Mouse (Mus musculus) stomach, embryonic 14.5 days (tissue): ENCODE results near the gene Wfdc8. TPM values are rescaled to one million over a fixed set of nuclear protein-coding genes. Genes with fewer than 3 reads are reported as not detected.
"Not testable (repeated sequence)": the region's sequence is repeated elsewhere in the genome, so short reads cannot be mapped to it uniquely, and the experiment has no call there.

Experiments used
- ATAC-seq: fragments of 200-750 bp; cut with Nextera tagmentation; 2 replicates; pipeline ENCODE4 v1.8.0; 2017; ENCODE audit warnings: low read depth, moderate TSS enrichment; ENCODE audit not compliant: insufficient number of reproducible peaks, insufficient read depth, low FRiP score
- H3K27ac ChIP-seq: fragments of 300-500 bp; sonication (generic); 2 replicates; pipeline ENCODE4 v1.5.1; 2014; ENCODE audit warnings: mild to moderate bottlenecking, low read length, moderate library complexity, mixed read lengths
- H3K27me3 ChIP-seq: fragments of 300-500 bp; sonication (generic); 2 replicates; pipeline ENCODE4 v1.6.1; 2014; ENCODE audit warnings: low read length, control low read depth, mixed read lengths; ENCODE audit not compliant: control insufficient read depth, insufficient read depth
- H3K36me3 ChIP-seq: fragments of 300-500 bp; sonication (generic); 2 replicates; pipeline ENCODE4 v1.6.1; 2014; ENCODE audit warnings: mild to moderate bottlenecking, control low read depth, low read length, moderate library complexity, mixed read lengths; ENCODE audit not compliant: control insufficient read depth, insufficient read depth
- H3K4me1 ChIP-seq: fragments of 300-500 bp; sonication (generic); 2 replicates; pipeline ENCODE4 v1.6.1; 2014; ENCODE audit warnings: low read length, control low read depth, mixed read lengths; ENCODE audit not compliant: control insufficient read depth, insufficient read depth
- H3K4me2 ChIP-seq: fragments of 300-500 bp; sonication (generic); replicated peaks from 2 replicates; pipeline ENCODE4 v1.6.1; 2014; ENCODE audit warnings: low read depth, low read length, control low read depth
- H3K4me3 ChIP-seq: fragments of 300-500 bp; sonication (generic); 2 replicates; pipeline ENCODE4 v1.5.1; 2014; ENCODE audit warnings: low read depth, low read length, control low read depth
- H3K9ac ChIP-seq: fragments of 300-500 bp; sonication (generic); replicated peaks from 2 replicates; pipeline ENCODE4 v1.6.1; 2014; ENCODE audit warnings: low read depth, mild to moderate bottlenecking, control low read depth, low read length, moderate library complexity, mixed read lengths
- H3K9me3 ChIP-seq: fragments of 300-500 bp; sonication (generic); 2 replicates; pipeline ENCODE4 v1.6.1; 2016; ENCODE audit warnings: low read depth, low read length, control low read depth; ENCODE audit not compliant: control insufficient read depth
- WGBS: fragments of 180-500 bp; shearing (Covaris S2); extraction: QIAGEN DNeasy Blood & Tissue Kit; methylation state at CpG from one replicate; pipeline ENCODE4 v1.1.7; 2014; 5-methylcytosine and 5-hydroxymethylcytosine counted together
- polyA plus RNA-seq: library from polyadenylated mRNA; unstranded; fragments of >200 nt; fragmentation: Nextera tagmentation; extraction: Ambion mirVana; gene quantifications from 2 replicates; pipeline ENCODE4 v1.2.1, GENCODE M21; 2014

Gene Wfdc8
- polyA plus RNA-seq, 1 experiment from 2014 or later = not detected

DNA sequence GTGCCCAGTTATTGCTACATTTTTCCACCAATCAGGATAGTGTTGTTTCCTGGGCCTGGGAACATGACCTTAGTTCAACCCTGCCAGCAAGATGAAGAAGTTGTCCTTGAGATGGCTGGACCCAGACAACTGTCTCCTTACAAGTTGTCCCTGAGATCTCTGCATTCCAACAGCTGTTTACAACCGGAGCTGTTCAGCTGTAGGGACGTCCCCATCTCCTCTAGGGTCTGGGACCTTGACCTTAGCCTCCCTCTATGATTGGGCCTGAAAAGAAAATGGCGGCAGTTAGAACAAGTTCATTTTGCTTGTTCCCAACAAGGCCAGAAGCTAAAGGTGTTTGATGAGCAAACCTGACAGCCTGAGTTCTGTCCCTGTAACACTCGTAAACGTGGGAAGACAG lies 5.6 kb upstream of the Wfdc8 start:
- H3K9ac ChIP-seq = no peak overlapping the region
- no peaks in the 10 kb centered on the region for H3K27me3 ChIP-seq
- WGBS = 75% methylated on average over 5 of the region's 5 CpGs
- H3K4me2 ChIP-seq = no peak overlapping the region
- H3K4me1 ChIP-seq = no peaks in the 10 kb centered on the region
- H3K4me3 ChIP-seq = no peak overlapping the region
- no peak overlapping the region for H3K27ac ChIP-seq
- no peaks in the 10 kb centered on the region for H3K9me3 ChIP-seq
- no peak for ATAC-seq
- no peaks in the 10 kb centered on the region for H3K36me3 ChIP-seq

DNA sequence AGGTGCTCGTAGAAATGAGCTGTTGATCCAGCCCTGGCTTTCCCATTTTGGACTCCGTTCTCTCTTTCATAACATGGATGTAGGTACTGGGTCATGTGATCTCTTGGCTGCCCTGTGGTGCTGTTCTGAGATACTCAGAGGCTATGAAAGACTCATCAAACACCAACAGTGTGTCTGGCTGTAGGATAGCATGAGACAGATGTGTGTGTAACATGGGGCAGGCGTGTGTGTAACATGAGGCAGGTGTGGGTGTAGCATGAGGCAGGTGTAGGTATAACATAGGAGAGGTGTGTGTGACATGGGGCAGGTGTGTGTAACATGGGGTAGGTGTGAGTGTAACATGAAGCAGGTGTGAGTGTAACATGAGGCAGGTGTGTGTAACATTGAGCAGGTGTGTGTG lies 2.0 kb upstream of the Wfdc8 start:
- 86% methylated on average over 3 of the region's 3 CpGs for WGBS
- Histone ChIP-seq H3K4me1 (no peaks in the 10 kb centered on the region), H3K36me3 (no peaks in the 10 kb centered on the region), H3K4me2 (no peak overlapping the region), H3K4me3 (no peak overlapping the region), H3K9ac (no peak overlapping the region), H3K27ac (no peak overlapping the region), H3K27me3 (no peaks in the 10 kb centered on the region), H3K9me3 (no peaks in the 10 kb centered on the region)
- ATAC-seq = no peak

DNA sequence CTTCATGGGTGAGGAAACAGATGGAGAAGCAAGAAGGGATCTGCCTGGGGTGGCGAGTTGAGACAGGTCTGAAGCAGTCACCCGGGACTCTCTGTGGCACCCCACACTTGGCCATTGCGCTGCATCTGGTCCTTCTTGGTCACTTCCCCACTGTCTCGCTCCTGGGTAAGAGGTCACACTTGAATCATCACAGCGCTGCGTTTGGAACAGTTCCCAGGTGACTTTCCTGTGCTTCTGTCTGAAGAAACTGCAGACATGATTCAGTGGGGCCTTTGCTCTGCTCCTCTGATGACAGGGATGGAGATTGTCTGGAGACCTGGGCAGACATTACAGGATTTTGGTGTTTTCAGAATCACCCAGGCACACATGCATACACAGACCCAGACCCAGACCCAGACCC lies 4.6 kb downstream of the Wfdc8 start:
- no peak for ATAC-seq
- Histone ChIP-seq H3K27ac (no peak overlapping the region), H3K9ac (no peak overlapping the region), H3K36me3 (no peaks in the 10 kb centered on the region), H3K27me3 (no peaks in the 10 kb centered on the region), H3K4me2 (no peak overlapping the region), H3K4me3 (no peak overlapping the region), H3K9me3 (no peaks in the 10 kb centered on the region), H3K4me1 (no peaks in the 10 kb centered on the region)
- WGBS = 76% methylated on average over 6 of the region's 6 CpGs

DNA sequence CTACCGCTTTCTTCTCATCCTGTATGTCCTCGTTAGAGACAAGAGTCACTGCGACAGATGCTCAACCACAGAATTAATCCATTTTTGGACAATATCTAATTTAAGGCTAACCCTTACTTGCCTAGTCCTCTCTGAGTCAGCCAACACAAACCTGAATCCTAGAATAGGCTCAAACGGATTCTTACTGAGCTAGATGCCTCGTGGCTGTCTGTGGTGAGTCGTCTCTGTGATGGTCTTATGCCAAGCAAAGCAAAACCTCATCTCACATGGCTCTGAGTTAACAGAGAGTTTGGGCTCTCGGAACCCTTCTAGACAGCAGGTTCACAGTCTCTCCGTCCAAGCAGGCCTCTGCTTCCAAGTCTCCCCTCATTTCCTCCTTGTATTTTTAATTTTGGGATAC lies 9.0 kb downstream of the Wfdc8 start:
- H3K36me3 ChIP-seq = no peaks in the 10 kb centered on the region
- H3K4me1 ChIP-seq = no peaks in the 10 kb centered on the region
- no peaks in the 10 kb centered on the region for H3K9me3 ChIP-seq
- 89% methylated on average over 8 of the region's 8 CpGs for WGBS
- no peak overlapping the region for H3K4me3 ChIP-seq
- H3K27ac ChIP-seq = no peak overlapping the region
- ATAC-seq = no peak
- H3K4me2 ChIP-seq = no peak overlapping the region
- H3K27me3 ChIP-seq = no peaks in the 10 kb centered on the region
- H3K9ac ChIP-seq = no peak overlapping the region

DNA sequence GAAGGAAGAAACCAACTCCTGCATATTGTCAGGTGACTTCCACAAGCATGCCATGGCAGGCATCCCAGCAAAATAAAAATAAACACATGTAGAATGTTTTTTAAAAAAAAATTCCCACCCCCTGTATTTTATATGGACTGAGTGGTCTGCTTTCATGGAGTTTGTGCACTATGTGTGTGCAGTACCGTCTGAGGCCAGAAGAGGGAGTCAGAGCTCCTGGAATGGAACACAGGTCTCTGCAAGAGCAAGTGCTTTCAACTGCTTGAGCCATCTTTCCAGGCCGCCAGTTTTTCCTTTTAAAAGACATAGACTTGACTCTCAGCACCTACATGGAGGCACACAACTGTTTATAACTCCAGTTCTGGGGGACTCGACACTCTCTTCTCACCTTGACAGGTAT lies 9.9 kb downstream of the Wfdc8 start:
- no peaks in the 10 kb centered on the region for H3K27me3 ChIP-seq
- no peak overlapping the region for H3K27ac ChIP-seq
- no peak overlapping the region for H3K9ac ChIP-seq
- H3K4me3 ChIP-seq = no peak overlapping the region
- no peaks in the 10 kb centered on the region for H3K4me1 ChIP-seq
- no peaks in the 10 kb centered on the region for H3K9me3 ChIP-seq
- WGBS = 88% methylated on average over 3 of the region's 3 CpGs
- no peak overlapping the region for H3K4me2 ChIP-seq
- no peaks in the 10 kb centered on the region for H3K36me3 ChIP-seq
- ATAC-seq = no peak

DNA sequence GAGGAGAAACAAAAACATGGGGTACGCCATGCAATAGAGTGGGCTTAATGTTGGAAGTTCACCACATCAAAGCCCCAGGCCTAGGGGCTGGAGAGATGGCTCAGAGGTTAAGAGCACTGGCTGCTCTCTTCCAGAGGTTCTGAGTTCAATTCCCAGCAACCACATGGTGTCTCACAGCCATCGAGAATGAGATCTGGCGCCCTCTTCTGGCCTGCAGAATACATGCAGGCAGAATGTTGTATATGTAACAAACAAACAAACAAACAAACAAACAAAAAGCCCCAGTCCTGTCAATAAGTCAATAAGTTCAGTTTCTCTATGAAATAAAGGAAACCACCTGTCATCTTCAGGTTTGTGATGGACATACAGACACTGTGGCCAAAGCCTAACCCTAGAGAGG lies 13.2 kb downstream of the Wfdc8 start:
- WGBS = 65% methylated on average over 3 of the region's 3 CpGs
- H3K4me3 ChIP-seq = no peak overlapping the region
- ATAC-seq = no peak
- H3K36me3 ChIP-seq = no peaks in the 10 kb centered on the region
- H3K9me3 ChIP-seq = no peaks in the 10 kb centered on the region
- no peaks in the 10 kb centered on the region for H3K4me1 ChIP-seq
- H3K4me2 ChIP-seq = no peak overlapping the region
- H3K9ac ChIP-seq = no peak overlapping the region
- no peaks in the 10 kb centered on the region for H3K27me3 ChIP-seq
- no peak overlapping the region for H3K27ac ChIP-seq

DNA sequence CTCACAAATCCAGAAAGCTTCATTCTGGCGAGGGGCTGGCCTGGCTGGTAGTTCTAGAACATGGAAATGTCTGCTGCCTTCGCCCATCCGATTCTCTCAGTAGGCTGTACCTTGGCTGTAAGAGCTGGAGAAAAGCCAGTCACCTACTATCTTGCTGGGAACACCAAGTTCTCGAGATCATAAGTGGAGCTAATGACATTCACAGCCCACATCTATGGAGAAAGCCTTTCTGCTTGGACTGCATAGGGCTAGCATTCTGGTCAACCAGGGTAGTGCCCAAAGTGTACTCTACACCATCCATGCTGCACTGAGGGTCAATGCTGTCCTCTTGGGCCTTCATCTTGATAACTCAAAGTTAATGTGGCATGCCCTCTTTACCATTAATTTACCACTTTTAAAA lies 19.9 kb downstream of the Wfdc8 start, which contains the start of gene Eppin:
TSS of gene Eppin (minus strand) at position 101 of the 400 bp plus-strand sequence.
- H3K4me2 ChIP-seq = no peak within 1 kb of the TSS
- 85% methylated on average over 4 of the region's 4 CpGs for WGBS

DNA sequence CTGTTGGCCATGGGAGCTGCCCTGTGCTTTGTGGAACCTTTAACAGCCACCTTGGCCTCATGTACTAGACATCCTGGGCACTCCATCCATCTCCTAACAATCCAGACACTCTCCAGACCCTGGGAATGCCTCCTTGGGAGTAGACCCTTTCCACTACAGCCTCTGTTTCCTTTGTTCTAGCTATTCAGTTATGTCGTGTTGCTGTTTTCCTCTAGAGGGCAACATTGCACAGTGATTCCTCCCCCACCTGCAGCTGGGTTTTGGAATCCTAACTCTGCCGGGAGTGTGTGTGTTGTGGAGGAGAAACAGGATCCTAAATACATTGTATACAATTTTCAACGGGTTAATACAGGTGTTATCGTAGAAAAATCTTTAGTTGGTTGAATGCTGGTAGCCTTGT lies 21.4 kb downstream of the Wfdc8 start:
- H3K9me3 ChIP-seq = no peaks in the 10 kb centered on the region
- H3K4me2 ChIP-seq = no peak overlapping the region
- no peaks in the 10 kb centered on the region for H3K27me3 ChIP-seq
- no peak overlapping the region for H3K9ac ChIP-seq
- WGBS = 7% methylated on average over 4 of the region's 4 CpGs
- ATAC-seq = peak; percentile 63; the same call in 1 of the 2 replicates
- no peak overlapping the region for H3K27ac ChIP-seq
- no peaks in the 10 kb centered on the region for H3K4me1 ChIP-seq
- no peak overlapping the region for H3K4me3 ChIP-seq
- no peaks in the 10 kb centered on the region for H3K36me3 ChIP-seq

More for the DNA sequence above, 19.9 kb downstream of the Wfdc8 start, which contains the start of gene Eppin:
- Histone ChIP-seq H3K27ac (no peak within 1 kb of the TSS), H3K9me3 (no peaks in the 10 kb centered on the region), H3K36me3 (no peaks in the 10 kb centered on the region), H3K4me3 (no peak within 1 kb of the TSS), H3K27me3 (no peaks in the 10 kb centered on the region), H3K4me1 (no peaks in the 10 kb centered on the region), H3K9ac (no peak within 1 kb of the TSS)
- no peak for ATAC-seq

DNA sequence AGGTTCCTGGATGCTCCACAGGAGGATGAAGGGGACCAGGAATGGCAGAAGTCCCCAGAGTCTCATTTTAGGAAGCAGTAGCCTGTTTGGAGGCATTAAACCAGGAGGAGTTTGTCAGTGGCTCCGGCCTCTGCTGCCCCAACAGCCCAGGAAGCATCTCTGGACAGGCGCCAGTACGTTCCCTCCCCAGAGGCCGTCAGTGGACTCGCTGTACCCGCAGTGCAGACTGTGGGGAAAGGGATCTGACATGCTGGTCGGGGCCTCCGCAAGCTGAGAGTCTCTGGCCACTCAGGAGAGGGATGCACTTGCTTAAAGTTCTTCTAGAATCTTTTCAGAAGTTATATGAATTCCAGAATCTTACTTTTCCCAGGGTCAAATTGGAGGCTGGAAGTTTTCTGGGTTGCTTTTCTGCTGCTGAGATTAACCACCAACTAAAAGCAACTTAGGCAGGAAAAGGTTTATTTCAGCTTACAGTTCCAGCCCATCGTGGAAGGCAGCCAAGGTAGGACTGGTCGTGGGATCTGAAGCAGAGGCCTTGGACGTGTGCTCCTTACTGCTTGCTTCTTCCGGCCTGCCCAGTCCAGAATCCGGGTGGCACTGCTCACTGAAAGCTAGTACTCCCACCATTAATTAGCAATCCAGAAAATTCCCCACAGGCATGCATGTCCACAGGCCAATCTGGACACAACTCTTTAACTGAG lies 28.3 kb downstream of the Wfdc8 start, which contains the start of gene Wfdc6a:
TSS of gene Wfdc6a (minus strand) at position 423 of the 701 bp plus-strand sequence.
- peak within 1 kb of the TSS; percentile 18; the same call in 1 of the 2 replicates for H3K27ac ChIP-seq
- H3K36me3 ChIP-seq, ATAC-seq, H3K27me3 ChIP-seq, H3K4me3 ChIP-seq, H3K9ac ChIP-seq, H3K4me2 ChIP-seq, H3K4me1 ChIP-seq, H3K9me3 ChIP-seq: not testable (repeated sequence)
- WGBS = 42% methylated on average over 13 of the region's 13 CpGs
